In genomic region chr12:17545884-17546283, GRCm38 (mm10) we compare ENCODE assay signal across 8 mouse cellular contexts. TPM values are rescaled to one million over a fixed set of nuclear protein-coding genes. Genes with fewer than 3 reads are reported as not detected.
DNase-seq lines count a peak whose midpoint lies in the region; ATAC-seq and TF ChIP-seq lines count a peak whose summit lies in the region.

No protein-coding gene starts in this region.

- no peak overlapping the region for H3K27ac ChIP-seq in left cerebral cortex, adult 2 months
- H3K27ac ChIP-seq in embryonic facial prominence, embryonic 12.5 days: no peak overlapping the region
- H3K27ac ChIP-seq in neural tube, embryonic 14.5 days (ENCODE audit: low read depth, low read length): no peak overlapping the region

- H3K4me2 ChIP-seq in embryonic facial prominence, embryonic 12.5 days (replicated peaks): peak overlapping the region; percentile 73
- H3K4me2 ChIP-seq in neural tube, embryonic 14.5 days (ENCODE audit: low read depth, low read length): peak overlapping the region; percentile 62

- no peak for DNase-seq in left cerebral cortex, adult 2 months (ENCODE audit: extremely low spot score in 1 of 2, low spot score in 2 of 2)
- no peak for DNase-seq in left cerebral cortex, postnatal 25 days (ENCODE audit: low spot score in 2 of 2)
- peak; percentile 17 for DNase-seq in kidney, postnatal 14 days
- no peak for DNase-seq in left cerebral cortex, adult 9 months (ENCODE audit: low spot score in 2 of 2)
- DNase-seq in frontal cortex, adult 2 months (ENCODE audit: extremely low spot score in 1 of 2, low spot score in 1 of 2): no peak
- no peak for DNase-seq in lung, adult 18-20 months

- ATAC-seq in embryonic facial prominence, embryonic 12.5 days (ENCODE audit: insufficient number of reproducible peaks, insufficient read depth, low FRiP score, low TSS enrichment): no peak
- ATAC-seq in neural tube, embryonic 14.5 days (ENCODE audit: low read depth): no peak

- 5% methylated on average over 8 of the region's 8 CpGs for WGBS in embryonic facial prominence, embryonic 12.5 days
- WGBS in neural tube, embryonic 14.5 days: 3% methylated on average over 8 of the region's 8 CpGs

- H3K9ac ChIP-seq in embryonic facial prominence, embryonic 12.5 days: peak overlapping the region; percentile 94
- 0 out of 2 replicates have a peak overlapping the region, but pooled peaks have one; percentile 86 for H3K9ac ChIP-seq in neural tube, embryonic 14.5 days (replicated peaks; ENCODE audit: low read depth, low read length)

- no peak for TF ChIP-seq CTCF in left cerebral cortex, adult 2 months (IDR thresholded peaks at IDR 0.05)

- H3K27me3 ChIP-seq in embryonic facial prominence, embryonic 12.5 days: no peaks in the 10 kb centered on the region
- no peaks in the 10 kb centered on the region for H3K27me3 ChIP-seq in neural tube, embryonic 14.5 days (ENCODE audit: control insufficient read depth, insufficient read depth, low read length)

- H3K4me1 ChIP-seq in embryonic facial prominence, embryonic 12.5 days: peaks cover 11% of the 10 kb centered on the region; the same call in 1 of the 2 replicates
- H3K4me1 ChIP-seq in neural tube, embryonic 14.5 days (ENCODE audit: control insufficient read depth, insufficient read depth, low read length): peaks cover 13% of the 10 kb centered on the region

- intact Hi-C loops in left cerebral cortex, adult 2 months (cut with DNase I): loop anchor here (2.0 kb wide), 1 partner anchor 179 kb away; no protein-coding TSS in a partner anchor
- intact Hi-C loops in left cerebral cortex, postnatal 25 days (cut with DNase I): loop anchor here (2.0 kb wide), 1 partner anchor 179 kb away; no protein-coding TSS in a partner anchor

- no peaks in the 10 kb centered on the region for H3K9me3 ChIP-seq in embryonic facial prominence, embryonic 12.5 days
- H3K9me3 ChIP-seq in neural tube, embryonic 14.5 days (ENCODE audit: control insufficient read depth, low read length): no peaks in the 10 kb centered on the region

- H3K4me3 ChIP-seq in left cerebral cortex, adult 2 months: peak overlapping the region; percentile 92
- H3K4me3 ChIP-seq in embryonic facial prominence, embryonic 12.5 days: peak overlapping the region; percentile 91
- peak overlapping the region; percentile 97 for H3K4me3 ChIP-seq in neural tube, embryonic 14.5 days (ENCODE audit: low read depth, low read length)

- peaks cover 34% of the 10 kb centered on the region for H3K36me3 ChIP-seq in embryonic facial prominence, embryonic 12.5 days
- H3K36me3 ChIP-seq in neural tube, embryonic 14.5 days (ENCODE audit: control insufficient read depth, insufficient read depth, low read length): peaks cover 16% of the 10 kb centered on the region

RNA-seq across cellular contexts. Expression of gene Odc1, which starts 1.3 kb away (rescaled TPM):
- total RNA-seq in left cerebral cortex, adult 2 months (2021): 10 to 100 TPM; 67.2 to 68.6 TPM
- total RNA-seq in left cerebral cortex, postnatal 25 days (2021): 10 to 100 TPM; 56.0 to 63.5 TPM
- polyA plus RNA-seq in embryonic facial prominence, embryonic 12.5 days (2016; fragmentation: Nextera tagmentation; extraction: Ambion mirVana): 272 and 277 TPM in 2 replicates
- 124 and 131 TPM in 2 replicates for polyA plus RNA-seq in neural tube, embryonic 14.5 days (2014; fragmentation: Nextera tagmentation; extraction: Ambion mirVana)
- polyA plus RNA-seq in frontal cortex, adult 2 months (2012; rRNA removed): 87.5 and 94.0 TPM in 2 replicates
